Mouse (Mus musculus): Measurements from ENCODE around the gene Osbpl8.

GRCm38 (mm10) chr10:111273463-111274088, 109.0 kb downstream of the Osbpl8 start:
- TF ChIP-seq GATA1 (IDR thresholded peaks at IDR 0.05; ENCODE audit: low read length) (no peak), TAL1 (IDR thresholded peaks at IDR 0.05; ENCODE audit: low read length) (no peak)
